Mouse (Mus musculus) hematopoietic stem cell, adult 5-6 weeks (primary cell): Measurements from ENCODE around the gene Vmn1r202. TPM values are rescaled to one million over a fixed set of nuclear protein-coding genes. Genes with fewer than 3 reads are reported as not detected.
"Not testable (repeated sequence)": the region's sequence is repeated elsewhere in the genome, so short reads cannot be mapped to it uniquely, and the experiment has no call there.

ENCODE experiments used
- ATAC-seq, 2 experiments: fragments of 125-278 bp in 1 of 2; replicated peaks in 1 of 2; 2 replicates each; pipeline ENCODE4 v1.8.0; 2016 to 2017; ENCODE audit warnings: inconsistent platforms in 2 of 2, mild to moderate bottlenecking in 2 of 2, moderate number of reproducible peaks in 2 of 2, low read depth in 1 of 2, moderate TSS enrichment in 1 of 2; ENCODE audit not compliant: low FRiP score in 2 of 2, poor library complexity in 2 of 2, severe bottlenecking in 2 of 2, insufficient read depth in 1 of 2, low TSS enrichment in 1 of 2
- total RNA-seq: library from RNA; stranded (forward); fragments of 172-1452, 232-1000 nt; gene quantifications from 2 replicates; pipeline ENCODE4 v1.2.3, GENCODE M21; 2017

Gene Vmn1r202
- not detected in 2 replicates for total RNA-seq

- ATAC-seq: no peak
Observed at GRCm38 (mm10) chr13:22505281-22505680, at the start of gene Vmn1r202. Gene Vmn1r202 (minus strand): TSS chr13:22505381.

GRCm38 (mm10) chr13:22552898-22553297 lies 47.7 kb upstream of the Vmn1r202 start, which contains the start of gene Vmn1r204:
Gene Vmn1r204 (plus strand): TSS chr13:22553198.
- ATAC-seq: not testable (repeated sequence)

- ATAC-seq: no peak
Observed at GRCm38 (mm10) chr13:22517814-22518213, 12.6 kb upstream of the Vmn1r202 start, which contains the start of gene Vmn1r203. Gene Vmn1r203 (plus strand): TSS chr13:22518114.

- no peak for ATAC-seq
Observed at GRCm38 (mm10) chr13:22502431-22502830, 2.8 kb downstream of the Vmn1r202 start.

GRCm38 (mm10) chr13:22471623-22472022 lies 33.6 kb downstream of the Vmn1r202 start, which contains the start of gene Vmn1r201:
Gene Vmn1r201 (plus strand): TSS chr13:22471923.
- no peak for ATAC-seq

GRCm38 (mm10) chr13:22455145-22455544 lies 50.0 kb downstream of the Vmn1r202 start:
- no peak for ATAC-seq

Other genes starting within 250 kb of the Vmn1r202 start
- gene Vmn1r195, start 234.9 kb downstream of the Vmn1r202 start, total RNA-seq: not detected in 2 replicates
- gene Vmn1r196, start 215.5 kb downstream of the Vmn1r202 start, total RNA-seq: not detected in 2 replicates
- not detected in 2 replicates for gene Vmn1r197, start 180.8 kb downstream of the Vmn1r202 start, total RNA-seq
- gene Vmn1r198, start 155.0 kb downstream of the Vmn1r202 start, total RNA-seq: not detected in 2 replicates
- not detected in 2 replicates for gene Vmn1r199, start 125.6 kb downstream of the Vmn1r202 start, total RNA-seq
- gene Vmn1r200, start 115.0 kb downstream of the Vmn1r202 start, total RNA-seq: not detected in 2 replicates
- not detected in 2 replicates for gene Vmn1r201, start 33.5 kb downstream of the Vmn1r202 start, total RNA-seq
- 0.10 and 0.19 TPM in 2 replicates for gene Vmn1r203, start 12.7 kb upstream of the Vmn1r202 start, total RNA-seq
- not detected in 2 replicates for gene Vmn1r204, start 47.8 kb upstream of the Vmn1r202 start, total RNA-seq
- not detected in 2 replicates for gene Vmn1r205, start 87.6 kb upstream of the Vmn1r202 start, total RNA-seq
- not detected in 2 replicates for gene Vmn1r206, start 118.9 kb upstream of the Vmn1r202 start, total RNA-seq
- not detected in 2 replicates for gene Vmn1r207-ps, start 224.2 kb upstream of the Vmn1r202 start, total RNA-seq